Mouse (Mus musculus) hematopoietic multipotent progenitor cell, adult 10-12 weeks (in vitro differentiated cells): ENCODE data around the gene Olfr1224-ps1. TPM values are rescaled to one million over a fixed set of nuclear protein-coding genes. Genes with fewer than 3 reads are reported as not detected.

Experiments used
- polyA plus RNA-seq: library from polyadenylated mRNA; stranded (reverse); fragments of >175 nt; gene quantifications from 2 replicates; pipeline ENCODE4 v1.2.3, GENCODE M21; 2012; ENCODE audit warnings: low replicate concordance

Gene Olfr1224-ps1
- not detected in 2 replicates for polyA plus RNA-seq

DNA sequence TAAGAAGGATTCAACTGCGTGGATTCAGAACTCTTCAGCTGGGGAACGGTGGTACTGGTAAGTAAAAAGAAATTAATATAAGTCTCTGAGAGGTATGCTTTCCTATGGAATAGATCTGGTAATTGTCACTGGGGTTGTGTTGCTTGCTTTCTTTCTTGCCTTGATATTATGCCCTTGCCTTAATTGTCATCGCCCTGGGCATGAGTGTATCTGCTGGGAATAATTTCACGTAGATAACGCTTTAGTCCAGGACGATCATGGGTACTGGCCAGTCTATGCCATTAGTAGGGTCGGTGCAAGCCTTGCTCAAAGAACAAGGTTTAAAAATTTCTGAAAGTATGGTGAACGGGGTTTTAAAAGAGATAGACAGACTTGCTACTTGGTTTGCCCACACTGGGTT lies at the start of gene Olfr1224-ps1:
TSS of gene Olfr1224-ps1 (minus strand) at position 101 of the 400 bp plus-strand sequence.

GRCm38 (mm10) chr2:89199948-89200347 lies 36.1 kb upstream of the Olfr1224-ps1 start, which contains the start of gene Olfr1226:
Gene Olfr1226, minus strand, starts transcription at chr2:89200048.

DNA sequence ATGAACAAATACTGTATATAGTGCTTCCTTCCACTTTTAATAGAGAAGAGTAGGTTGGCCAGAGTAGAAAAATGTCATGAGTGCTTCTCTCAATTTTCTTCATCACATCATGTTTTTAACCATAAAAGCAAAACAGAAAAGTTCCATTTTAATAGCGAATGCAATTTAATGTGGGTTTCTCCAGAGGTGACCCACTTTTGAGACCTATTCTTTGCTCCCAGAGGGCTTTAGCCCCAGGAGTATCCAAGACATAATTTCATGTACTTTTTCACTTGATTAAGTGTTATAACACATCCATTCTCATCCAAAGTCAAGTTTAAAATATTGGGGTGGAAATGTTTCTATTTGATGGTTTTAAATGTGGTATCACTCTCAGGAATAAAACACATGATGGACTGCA lies 10.7 kb upstream of the Olfr1224-ps1 start, which contains the start of gene Olfr1225:
TSS of gene Olfr1225 (minus strand) at position 101 of the 400 bp plus-strand sequence.

GRCm38 (mm10) chr2:89151460-89151859 lies 12.4 kb downstream of the Olfr1224-ps1 start, which contains the start of gene Olfr1223:
Gene Olfr1223, minus strand, starts transcription at chr2:89151560.

DNA sequence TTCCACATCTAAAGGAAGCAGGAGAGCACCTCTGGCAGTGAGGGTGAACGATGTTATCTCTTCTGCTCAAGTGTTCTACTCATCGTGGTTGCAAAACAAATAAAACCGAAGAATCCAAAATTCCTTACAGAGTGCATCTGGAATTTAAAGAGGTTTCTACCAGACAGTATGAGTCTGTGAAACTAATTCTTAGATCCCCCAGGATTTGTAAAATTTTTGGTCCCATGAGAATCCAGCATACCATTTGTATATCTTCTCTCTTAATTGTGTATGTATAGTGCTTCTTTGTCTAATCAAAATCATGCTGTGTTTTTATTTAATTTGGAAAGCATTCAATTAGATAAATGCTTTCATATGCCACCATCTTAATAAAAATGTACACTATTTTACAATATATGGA lies 30.9 kb downstream of the Olfr1224-ps1 start, which contains the start of gene Olfr1222:
TSS of gene Olfr1222 (minus strand) at position 101 of the 400 bp plus-strand sequence.

DNA sequence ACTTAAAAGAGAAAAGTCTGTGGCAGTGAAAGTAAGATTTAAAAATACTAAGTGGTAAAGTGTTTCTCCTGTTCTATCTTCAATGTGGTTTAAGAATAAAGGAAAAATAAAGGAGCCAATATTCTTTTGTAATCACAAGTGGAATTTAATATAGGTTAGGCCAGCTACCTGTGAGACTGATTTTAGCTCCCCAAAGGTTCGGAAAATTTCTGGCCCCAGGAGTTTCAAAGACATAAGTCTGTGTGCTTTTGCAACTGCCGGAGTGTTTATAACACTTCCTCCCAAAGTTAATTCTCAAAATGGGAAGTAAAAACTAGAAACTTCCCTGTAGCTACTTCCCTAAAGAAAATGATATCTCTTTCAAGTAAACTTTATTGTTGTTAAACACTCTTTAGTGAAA lies 46.7 kb downstream of the Olfr1224-ps1 start, which contains the start of gene Olfr1221:
TSS of gene Olfr1221 (minus strand) at position 101 of the 400 bp plus-strand sequence.

DNA sequence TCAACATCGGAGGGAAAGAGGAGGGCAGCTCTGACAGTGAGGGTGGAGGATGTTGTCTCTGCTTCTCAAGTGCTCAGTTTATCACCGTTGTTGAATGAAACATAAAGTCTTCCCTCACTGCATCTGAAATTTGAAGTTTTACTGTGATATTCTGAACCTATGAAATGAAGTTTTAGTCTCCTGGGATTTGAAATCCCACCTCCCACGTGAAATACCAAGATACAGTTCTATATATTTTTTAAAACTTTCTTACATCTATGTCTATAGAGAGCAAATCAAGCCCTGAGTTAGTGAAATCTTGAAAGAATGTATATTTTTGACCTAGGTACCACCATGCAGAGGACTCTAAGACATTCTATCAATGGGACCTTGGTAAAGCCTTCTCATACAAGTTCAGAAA lies 57.2 kb downstream of the Olfr1224-ps1 start, which contains the start of gene Olfr1220:
TSS of gene Olfr1220 (minus strand) at position 101 of the 400 bp plus-strand sequence.

Other genes with a start within 250 kb of the Olfr1224-ps1 start
- not detected in 2 replicates for gene Olfr1209, start 248.9 kb downstream of the Olfr1224-ps1 start, polyA plus RNA-seq
- 0.03 TPM in 1 of 2 replicates, not detected in the other for gene Olfr1211, start 226.0 kb downstream of the Olfr1224-ps1 start, polyA plus RNA-seq
- gene Olfr1212, start 210.1 kb downstream of the Olfr1224-ps1 start, polyA plus RNA-seq = not detected in 2 replicates
- gene Gm13762, start 183.8 kb downstream of the Olfr1224-ps1 start, polyA plus RNA-seq = not detected in 2 replicates
- gene Olfr1214, start 171.4 kb downstream of the Olfr1224-ps1 start, polyA plus RNA-seq = not detected in 2 replicates
- gene Olfr1215, start 157.1 kb downstream of the Olfr1224-ps1 start, polyA plus RNA-seq = not detected in 2 replicates
- gene Olfr1216, start 145.8 kb downstream of the Olfr1224-ps1 start, polyA plus RNA-seq = not detected in 2 replicates
- not detected in 2 replicates for gene Olfr1217, start 132.0 kb downstream of the Olfr1224-ps1 start, polyA plus RNA-seq
- not detected in 2 replicates for gene Olfr1218, start 102.9 kb downstream of the Olfr1224-ps1 start, polyA plus RNA-seq
- gene Olfr1219, start 80.6 kb downstream of the Olfr1224-ps1 start, polyA plus RNA-seq = not detected in 2 replicates
- gene Olfr1220, start 57.3 kb downstream of the Olfr1224-ps1 start, polyA plus RNA-seq = not detected in 2 replicates
- not detected in 2 replicates for gene Olfr1221, start 46.8 kb downstream of the Olfr1224-ps1 start, polyA plus RNA-seq
- not detected in 2 replicates for gene Olfr1222, start 31.0 kb downstream of the Olfr1224-ps1 start, polyA plus RNA-seq
- not detected in 2 replicates for gene Olfr1223, start 12.5 kb downstream of the Olfr1224-ps1 start, polyA plus RNA-seq
- gene Olfr1225, start 10.6 kb upstream of the Olfr1224-ps1 start, polyA plus RNA-seq = not detected in 2 replicates
- not detected in 2 replicates for gene Olfr1226, start 36.0 kb upstream of the Olfr1224-ps1 start, polyA plus RNA-seq
- not detected in 2 replicates for gene Olfr1228, start 90.0 kb upstream of the Olfr1224-ps1 start, polyA plus RNA-seq
- gene Olfr1229, start 123.9 kb upstream of the Olfr1224-ps1 start, polyA plus RNA-seq = not detected in 2 replicates
- not detected in 2 replicates for gene Olfr1230, start 133.2 kb upstream of the Olfr1224-ps1 start, polyA plus RNA-seq
- gene Olfr1231, start 143.0 kb upstream of the Olfr1224-ps1 start, polyA plus RNA-seq = not detected in 2 replicates
- not detected in 2 replicates for gene Olfr1232, start 165.6 kb upstream of the Olfr1224-ps1 start, polyA plus RNA-seq
- gene Olfr1233, start 178.3 kb upstream of the Olfr1224-ps1 start, polyA plus RNA-seq = not detected in 2 replicates
- not detected in 2 replicates for gene Olfr1234, start 200.8 kb upstream of the Olfr1224-ps1 start, polyA plus RNA-seq
- not detected in 2 replicates for gene Olfr1238, start 245.6 kb upstream of the Olfr1224-ps1 start, polyA plus RNA-seq